ENCODE assay signal across 8 mouse cellular contexts in the genomic region with DNA sequence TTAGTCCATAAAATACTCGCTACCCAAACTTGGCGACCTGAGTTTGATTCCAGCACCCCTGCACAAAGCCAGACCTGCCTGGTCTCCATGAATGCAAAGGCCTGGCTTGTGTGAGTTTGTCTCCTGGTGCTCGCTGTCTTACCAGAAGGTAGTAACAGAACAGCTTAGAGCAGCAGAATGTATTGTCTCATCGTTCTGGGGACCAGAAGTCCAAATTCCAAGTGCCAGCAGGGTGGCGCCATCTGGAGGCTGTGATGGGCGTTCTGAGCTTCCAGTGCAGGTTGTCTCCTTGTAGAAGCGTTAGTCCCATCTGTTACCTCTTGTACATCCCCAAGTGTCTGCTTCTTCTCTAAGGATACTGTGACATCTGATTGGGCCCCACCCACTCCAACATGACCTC. TPM values are rescaled to one million over a fixed set of nuclear protein-coding genes. Genes with fewer than 3 reads are reported as not detected.
A peak's percentile ranks its signal among the peaks of the same experiment; 100 is the strongest.
DNase-seq lines count a peak whose midpoint lies in the region; ATAC-seq and TF ChIP-seq lines count a peak whose summit lies in the region.

No protein-coding gene starts in this region.

- no peak overlapping the region for H3K4me3 ChIP-seq in G1E (ENCODE audit: low read depth, low read length)
- no peak overlapping the region for H3K4me3 ChIP-seq in intestine, postnatal 0 days (ENCODE audit: low read depth, low read length)

- peak; percentile 71; the same call in 1 of the 2 replicates for ATAC-seq in frontal cortex, adult (ENCODE audit: low TSS enrichment)
- no peak for ATAC-seq in G1E (ENCODE audit: extremely low read depth, insufficient number of reproducible peaks, low FRiP score, poor library complexity, severe bottlenecking)
- 0 out of 2 replicates have a peak, but pooled peaks have one; percentile 28 for ATAC-seq in intestine, postnatal 0 days
- 0 out of 2 replicates have a peak, but pooled peaks have one; percentile 42 for ATAC-seq in megakaryocyte-erythroid progenitor cell, adult 5-6 weeks (replicated peaks; ENCODE audit: low FRiP score, low TSS enrichment, poor library complexity, severe bottlenecking)

- 30% methylated on average over 7 of the region's 7 CpGs for WGBS in intestine, postnatal 0 days

- no peaks in the 10 kb centered on the region for H3K36me3 ChIP-seq in G1E (replicated peaks)
- H3K36me3 ChIP-seq in intestine, postnatal 0 days (ENCODE audit: control insufficient read depth, insufficient read depth): no peaks in the 10 kb centered on the region

- no peak overlapping the region for H3K27ac ChIP-seq in intestine, postnatal 0 days (ENCODE audit: low read depth, low read length)

- H3K4me1 ChIP-seq in G1E (ENCODE audit: insufficient read depth, low read depth, low read length): no peaks in the 10 kb centered on the region
- no peaks in the 10 kb centered on the region for H3K4me1 ChIP-seq in intestine, postnatal 0 days (replicated peaks; ENCODE audit: control insufficient read depth, insufficient read depth, low read length)

- H3K9ac ChIP-seq in intestine, postnatal 0 days (ENCODE audit: low read depth, low read length): no peak overlapping the region

- H3K4me2 ChIP-seq in intestine, postnatal 0 days (replicated peaks; ENCODE audit: low read depth): no peak overlapping the region; the same call in 1 of the 2 replicates

- no peaks in the 10 kb centered on the region for H3K9me3 ChIP-seq in G1E (replicated peaks)
- no peaks in the 10 kb centered on the region for H3K9me3 ChIP-seq in intestine, postnatal 0 days (ENCODE audit: control insufficient read depth)

- peak; percentile 16; the same call in 1 of the 2 replicates for TF ChIP-seq CTCF in G1E (IDR thresholded peaks at IDR 0.05; ENCODE audit: low read depth, low read length)
- peak; percentile 83 for TF ChIP-seq CTCF in intestine, postnatal 0 days (IDR thresholded peaks at IDR 0.05; ENCODE audit: low read depth)

- no peak for DNase-seq in frontal cortex, postnatal 10 days (ENCODE audit: low spot score in 2 of 2)
- no peak for DNase-seq in G1E (ENCODE audit: low spot score)
- DNase-seq in embryo, embryonic 10.5 days (ENCODE audit: low spot score): peak; percentile 81
- peak; percentile 40 for DNase-seq in thymus, postnatal 14 days
- DNase-seq in spleen, adult 18-20 months: no peak

- H3K27me3 ChIP-seq in G1E (ENCODE audit: insufficient read depth, low read length): peaks cover 7% of the 10 kb centered on the region; the same call in 1 of the 2 replicates
- no peaks in the 10 kb centered on the region; the same call in 1 of the 2 replicates for H3K27me3 ChIP-seq in intestine, postnatal 0 days (replicated peaks; ENCODE audit: control insufficient read depth, insufficient read depth, low read length)

RNA-seq across cellular contexts. Expression of a gene that starts 57.5 kb away (rescaled TPM):
- total RNA-seq in G1E (2014; fragmentation: Nextera tagmentation) (72.9 and 82.8 TPM in 2 replicates), G1E (2017) (76.1 and 77.8 TPM in 2 replicates)
- polyA plus RNA-seq in G1E (2012): 88.9 and 95.5 TPM in 2 replicates
- 22.8 and 23.9 TPM in 2 replicates for polyA plus RNA-seq in intestine, postnatal 0 days (2015; fragmentation: Nextera tagmentation; extraction: Ambion mirVana)
- total RNA-seq in megakaryocyte-erythroid progenitor cell, adult 5-6 weeks (2014; fragmentation: Nextera tagmentation): 13.5 and 14.4 TPM in 2 replicates
- total RNA-seq in megakaryocyte-erythroid progenitor cell, adult 5-6 weeks (2017): 6.7 and 10.6 TPM in 2 replicates

Comparison
In these comparisons a context has a peak if more than half of its experiments do, and no peak if none do; other contexts are left out.
1. DNase-seq: peak in embryo, embryonic 10.5 days (single experiment) and thymus, postnatal 14 days (single experiment); none in frontal cortex, postnatal 10 days (0 of 2), G1E (single experiment) and spleen, adult 18-20 months (0 of 2).
2. RNA of a gene that starts 57.5 kb away (total RNA-seq): 72.9 to 82.8 TPM in G1E; 6.7 to 14.4 TPM in megakaryocyte-erythroid progenitor cell, adult 5-6 weeks; every median in the first group is over 4 times any median in the second.